Mouse (Mus musculus) liver, adult 2 months (tissue): ENCODE data around the gene Tcf7l1.

Experiments used
- CTCF ChIP-seq: fragments of 200-500 bp; IDR thresholded peaks from 2 replicates; pipeline ENCODE4 v1.5.1; 2011; ENCODE audit warnings: low read depth, low read length, control low read depth
- POLR2A ChIP-seq: fragments of 200-500 bp; IDR thresholded peaks from 2 replicates; pipeline ENCODE4 v1.6.1; 2011; ENCODE audit warnings: low read length, control low read depth; ENCODE audit not compliant: insufficient read depth; ENCODE audit errors: extremely low read depth

- TF ChIP-seq CTCF (peak; percentile 71), POLR2A (no peak)
Observed at GRCm38 (mm10) chr6:72647383-72647820, 141.7 kb downstream of the Tcf7l1 start.
